Mouse (Mus musculus) cerebellum, adult 11 months (tissue): Measurements from ENCODE around the gene Cyp2d40.
A peak's percentile ranks its signal among the peaks of the same experiment; 100 is the strongest.
"Not testable (repeated sequence)": the region's sequence is repeated elsewhere in the genome, so short reads cannot be mapped to it uniquely, and the experiment has no call there.

Source experiments
- DNase-seq: peaks from one replicate; pipeline ENCODE4 v3.0.0; 2022

Gene Cyp2d40

GRCm38 (mm10) chr15:82763631-82764420 is at the start of gene Cyp2d40:
Gene Cyp2d40 (minus strand): TSS chr15:82764183.
- DNase-seq = no peak

GRCm38 (mm10) chr15:82810556-82810955 is 46.6 kb upstream of the Cyp2d40 start:
- DNase-seq = no peak

- DNase-seq = no peak
Measured at GRCm38 (mm10) chr15:82809511-82809910, 45.5 kb upstream of the Cyp2d40 start.

DNA sequence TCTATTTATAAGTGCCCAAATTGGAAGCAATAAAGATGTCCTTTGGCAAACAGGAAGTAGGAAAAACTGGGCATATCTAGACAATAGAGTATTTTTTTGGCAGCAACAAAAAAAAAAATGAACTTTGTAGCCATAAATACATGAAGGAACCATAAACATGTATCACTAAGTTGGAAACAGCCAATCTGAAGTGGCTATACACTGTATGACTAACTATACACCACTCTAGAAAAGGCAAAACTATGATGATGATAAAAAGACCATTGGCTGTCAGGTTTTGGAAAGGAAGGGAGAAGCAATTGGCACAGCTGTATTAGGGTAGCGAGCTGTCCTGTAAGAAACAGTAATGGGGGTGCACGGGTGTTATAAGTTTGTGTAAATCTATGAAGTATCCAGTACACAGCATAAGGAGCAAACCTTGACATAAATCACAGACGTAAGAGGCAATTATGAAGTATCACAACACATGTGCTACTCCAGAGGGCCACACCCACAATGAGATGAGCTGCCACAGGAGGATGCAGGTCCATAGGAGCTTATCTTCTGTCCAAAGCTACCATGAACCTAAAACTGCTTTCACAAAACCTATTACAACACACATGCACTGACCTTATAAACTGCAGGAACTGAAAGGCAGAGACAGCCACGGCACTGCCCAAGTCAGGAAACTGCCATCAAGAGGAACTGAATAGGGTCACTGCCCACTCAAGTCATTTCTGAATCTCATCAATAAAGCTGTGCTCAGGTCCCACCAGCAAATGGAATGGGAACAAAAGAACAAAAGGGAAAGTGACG is 43.2 kb upstream of the Cyp2d40 start:
- DNase-seq = no peak

GRCm38 (mm10) chr15:82804708-82805639 is 41.0 kb upstream of the Cyp2d40 start:
- peak; percentile 66 for DNase-seq

GRCm38 (mm10) chr15:82795936-82796440 is 32.0 kb upstream of the Cyp2d40 start:
- no peak for DNase-seq

GRCm38 (mm10) chr15:82794277-82794676 is 30.3 kb upstream of the Cyp2d40 start, which contains the start of gene Cyp2d26:
Gene Cyp2d26 (minus strand): TSS chr15:82794294.
- DNase-seq = no peak

DNA sequence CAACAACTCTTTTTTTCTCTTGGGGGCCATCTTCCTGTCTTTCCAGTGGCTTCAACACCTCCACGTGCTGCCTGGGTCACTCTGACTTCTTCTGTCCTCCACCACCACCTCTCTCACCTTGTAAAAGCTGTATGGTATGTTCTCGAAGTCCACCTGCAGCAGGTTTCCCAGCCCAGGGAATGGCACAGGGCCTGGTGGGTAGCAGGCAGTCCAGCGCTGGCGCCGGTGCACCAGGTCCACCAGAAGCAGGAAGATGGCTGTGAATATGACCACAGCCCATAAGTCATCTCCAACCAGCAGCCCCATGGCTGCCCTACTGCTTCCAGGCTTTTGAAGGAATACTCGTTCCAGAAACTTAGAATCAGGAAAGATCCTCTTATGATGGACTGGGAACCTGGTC is 29.9 kb upstream of the Cyp2d40 start:
- no peak for DNase-seq

GRCm38 (mm10) chr15:82793454-82793853 is 29.5 kb upstream of the Cyp2d40 start:
- no peak for DNase-seq

- no peak for DNase-seq
Measured at GRCm38 (mm10) chr15:82792566-82792965, 28.6 kb upstream of the Cyp2d40 start.

GRCm38 (mm10) chr15:82784581-82784980 is 20.6 kb upstream of the Cyp2d40 start:
- no peak for DNase-seq

DNA sequence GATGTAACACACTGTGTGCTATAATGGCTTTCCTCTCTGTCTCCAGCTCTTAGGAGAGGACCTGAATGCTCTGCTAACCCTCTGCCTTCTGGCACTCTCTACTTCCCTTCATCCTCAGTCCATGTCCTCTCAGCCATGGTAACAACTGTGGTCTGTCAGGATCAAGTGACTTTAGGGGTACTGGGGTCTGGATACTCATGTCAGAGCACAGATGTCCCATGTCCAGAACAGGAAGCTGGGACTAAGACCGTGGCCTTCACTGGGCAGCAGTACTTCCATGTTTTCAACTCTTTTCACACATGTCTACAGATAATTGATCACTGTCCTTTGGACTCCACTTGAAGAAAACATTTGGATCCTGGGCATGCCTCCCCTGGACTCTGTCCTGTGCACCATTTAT is 19.8 kb upstream of the Cyp2d40 start:
- DNase-seq = no peak

GRCm38 (mm10) chr15:82777856-82778255 is 13.9 kb upstream of the Cyp2d40 start:
- not testable (repeated sequence) for DNase-seq

DNA sequence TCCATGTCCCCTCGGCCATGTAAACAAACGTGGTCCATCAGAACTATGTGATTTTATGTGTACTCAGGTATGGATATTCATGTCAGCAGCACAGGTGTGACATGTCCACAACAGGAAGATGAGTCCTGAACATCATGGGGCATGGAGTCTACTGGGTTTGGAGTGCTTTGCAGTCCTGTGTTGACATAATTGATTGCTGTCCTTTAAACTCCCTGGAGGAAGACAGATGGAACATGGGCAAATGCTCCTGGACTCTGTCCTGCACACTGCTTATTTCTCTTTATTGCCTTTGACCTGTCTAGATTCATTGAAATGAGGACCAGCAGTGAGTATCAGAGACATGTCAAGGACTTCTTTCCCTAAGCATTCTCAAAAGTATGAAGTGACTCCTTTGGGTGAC is 2.0 kb upstream of the Cyp2d40 start:
- DNase-seq = no peak

- DNase-seq = no peak
Measured at GRCm38 (mm10) chr15:82764881-82765280, 898 bp upstream of the Cyp2d40 start.

DNA sequence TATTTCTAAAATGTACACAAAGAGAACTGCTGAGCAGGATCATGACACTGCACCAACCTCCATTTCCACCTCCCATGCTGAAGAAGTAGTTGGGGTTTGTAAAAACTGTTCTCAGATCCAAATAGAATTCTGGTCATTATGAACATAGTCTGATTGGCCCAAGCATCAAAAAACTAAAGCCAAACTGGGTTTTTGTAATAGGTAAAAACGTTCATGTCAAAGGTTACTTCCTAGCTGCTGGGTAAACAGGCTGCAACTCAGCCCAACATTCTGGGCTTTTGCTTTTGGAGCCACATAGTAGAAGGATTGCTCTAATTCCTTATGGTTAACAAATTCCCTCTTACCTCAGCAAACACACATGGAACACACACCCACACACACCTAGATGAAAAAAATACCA is 15.8 kb downstream of the Cyp2d40 start:
- DNase-seq = no peak

GRCm38 (mm10) chr15:82747516-82747915 is 16.5 kb downstream of the Cyp2d40 start:
- DNase-seq = no peak

DNA sequence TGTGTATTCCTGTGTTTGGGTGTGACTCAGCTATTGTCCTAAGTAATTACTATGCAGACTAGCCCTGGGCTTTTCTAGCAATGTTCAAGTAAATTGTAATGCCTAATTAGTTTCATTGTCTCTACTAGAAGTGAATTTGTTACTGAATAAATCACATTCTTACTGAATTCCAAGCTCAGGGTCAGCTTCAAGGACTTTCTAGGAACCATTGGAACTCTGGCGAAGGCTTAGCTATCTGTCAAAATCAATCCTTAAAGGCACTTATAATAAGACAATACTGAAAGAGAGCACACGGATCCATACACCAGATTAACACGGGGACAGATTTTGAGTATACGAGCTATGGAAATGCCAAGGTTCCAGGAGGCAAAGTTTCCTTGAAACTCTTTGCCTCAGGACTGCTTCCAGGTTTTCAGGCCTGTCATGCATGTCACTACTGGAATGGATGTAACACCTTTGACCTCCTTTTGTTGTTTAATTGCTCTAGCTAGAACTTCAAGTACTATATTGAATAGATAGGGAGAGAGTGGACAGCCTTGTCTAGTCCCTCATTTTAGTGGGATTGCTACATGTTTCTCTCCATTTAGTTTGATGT is 30.6 kb downstream of the Cyp2d40 start:
- not testable (repeated sequence) for DNase-seq
